Mouse (Mus musculus) small intestine, adult 2 months (tissue): ENCODE measurements at regions not wholly inside any gene's neighbourhood (a gene's known extent, or its start where the extent isn't known, plus 50 kb on each side); places are given as distances from the start of the nearest gene placed in this dataset.

ENCODE experiments used
- H3K27ac ChIP-seq: fragments of 200-500 bp; 2 replicates; pipeline ENCODE4 v1.5.1; 2012; ENCODE audit warnings: low read depth, low read length, control low read depth, inconsistent platforms; ENCODE audit not compliant: insufficient read depth
- H3K27me3 ChIP-seq: fragments of 200-500 bp; 2 replicates; pipeline ENCODE4 v1.6.1; 2012; ENCODE audit warnings: mild to moderate bottlenecking, moderate library complexity, low read length, inconsistent platforms; ENCODE audit not compliant: control insufficient read depth, insufficient read depth
- H3K36me3 ChIP-seq: fragments of 200-500 bp; 2 replicates; pipeline ENCODE4 v1.6.1; 2012; ENCODE audit warnings: mild to moderate bottlenecking, low read length, control low read depth, inconsistent platforms; ENCODE audit not compliant: control insufficient read depth, insufficient read depth
- H3K4me1 ChIP-seq: fragments of 200-500 bp; 2 replicates; pipeline ENCODE4 v1.6.1; 2012; ENCODE audit warnings: low read length, inconsistent platforms, mixed read lengths; ENCODE audit not compliant: control insufficient read depth, insufficient read depth, insufficient read length
- H3K4me3 ChIP-seq: fragments of 200-500 bp; 2 replicates; pipeline ENCODE4 v1.5.1; 2012; ENCODE audit warnings: low read depth, mild to moderate bottlenecking, control low read depth, inconsistent platforms, low read length, moderate library complexity
- CTCF ChIP-seq: fragments of 200-500 bp; IDR thresholded peaks from 2 replicates; pipeline ENCODE4 v1.5.1; 2012; ENCODE audit warnings: low read depth, mild to moderate bottlenecking, control low read depth, inconsistent platforms, low read length, moderate library complexity, mixed read lengths; ENCODE audit not compliant: insufficient replicate concordance, insufficient read length; ENCODE audit errors: extremely low read depth
- POLR2A ChIP-seq: fragments of 200-500 bp; IDR thresholded peaks from 2 replicates; pipeline ENCODE4 v1.6.1; 2012; ENCODE audit warnings: low read depth, mild to moderate bottlenecking, control low read depth, inconsistent platforms, low read length, moderate library complexity
- WGBS: fragments of 180-500 bp; shearing (Covaris S2); methylation state at CpG from one replicate; pipeline ENCODE4 v1.1.7; 2018; 5-methylcytosine and 5-hydroxymethylcytosine counted together

DNA sequence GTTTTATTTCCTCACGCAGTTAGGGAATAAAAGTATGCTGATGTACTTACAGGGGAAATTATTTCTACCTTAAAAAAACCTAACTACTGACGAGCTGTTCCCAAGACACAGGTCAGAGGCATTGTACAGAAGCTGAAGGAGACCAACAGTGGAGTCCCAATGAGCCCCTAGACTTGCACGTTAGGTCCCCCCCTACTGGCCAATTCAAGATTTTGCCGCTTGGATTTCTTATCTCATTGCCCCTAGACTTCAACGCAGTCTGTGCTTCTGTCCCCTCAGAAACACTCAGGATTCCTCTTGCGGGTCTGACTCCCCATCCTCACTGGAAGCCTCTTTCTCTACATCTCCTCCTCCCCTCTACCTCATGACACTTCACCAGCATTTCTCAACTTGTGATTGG lies 125.3 kb downstream of the Gm12728 start:
- TF ChIP-seq CTCF = peak; percentile 24; the same call in 1 of the 2 replicates
- TF ChIP-seq POLR2A = no peak
- 32% methylated on average over 6 of the region's 6 CpGs for WGBS
- no peak overlapping the region for H3K4me3 ChIP-seq

DNA sequence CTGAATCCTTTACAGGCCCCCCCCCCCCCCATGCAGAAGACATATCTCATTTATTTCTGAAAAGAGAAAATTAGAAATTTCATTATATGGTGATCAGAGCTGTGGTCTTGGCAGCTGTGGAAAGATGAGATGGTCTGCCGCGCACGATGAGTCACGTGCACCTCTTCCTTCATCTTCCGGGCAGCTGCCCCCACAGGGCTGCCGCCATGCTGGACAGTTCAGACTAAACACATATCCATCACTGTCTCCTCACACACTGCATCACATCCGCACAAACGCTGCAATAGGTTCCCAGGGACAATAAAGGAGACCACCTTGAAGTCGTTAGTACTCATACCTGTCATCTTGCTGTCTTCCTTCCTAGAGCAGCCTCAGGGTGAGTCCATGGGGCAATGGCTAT lies 126.6 kb downstream of the Gm12728 start:
- H3K27ac ChIP-seq = no peak overlapping the region
- TF ChIP-seq POLR2A (no peak), CTCF (no peak)
- no peaks in the 10 kb centered on the region for H3K4me1 ChIP-seq
- H3K36me3 ChIP-seq = no peaks in the 10 kb centered on the region
- 86% methylated on average over 9 of the region's 9 CpGs for WGBS
- no peak overlapping the region for H3K4me3 ChIP-seq
- no peaks in the 10 kb centered on the region for H3K27me3 ChIP-seq

More for the DNA sequence above, 125.3 kb downstream of the Gm12728 start:
- Histone ChIP-seq H3K27ac (no peak overlapping the region), H3K36me3 (no peaks in the 10 kb centered on the region), H3K27me3 (no peaks in the 10 kb centered on the region), H3K4me1 (no peaks in the 10 kb centered on the region)

DNA sequence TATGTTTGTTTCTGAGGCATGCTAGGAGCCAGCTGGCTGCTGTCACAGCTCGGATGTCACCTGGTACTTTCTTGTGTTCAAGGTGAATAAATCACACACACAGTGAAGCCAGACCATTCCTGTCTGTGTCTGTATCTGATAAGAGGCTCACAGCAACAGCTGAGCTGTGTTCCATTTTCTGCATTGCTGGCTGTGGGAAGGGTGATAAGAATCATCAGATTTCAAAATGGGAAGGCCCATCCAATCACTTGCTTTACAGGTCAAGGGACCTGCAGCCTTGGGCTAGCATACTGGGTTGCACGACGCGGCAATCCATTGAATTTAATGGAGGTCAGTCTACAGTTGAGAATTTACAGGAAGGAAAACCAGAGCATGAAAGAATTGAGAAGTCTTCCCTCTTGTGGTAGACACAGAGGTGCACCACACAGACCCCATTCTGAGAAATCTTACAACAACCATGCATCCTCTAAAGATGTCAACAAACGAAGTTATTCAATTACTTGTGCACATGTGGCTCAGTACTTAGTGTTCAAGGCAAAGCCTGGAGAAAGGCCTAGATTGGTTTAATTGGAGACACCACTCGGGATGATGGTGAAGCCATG lies 135.2 kb downstream of the Gm12728 start:
- H3K4me3 ChIP-seq = no peak overlapping the region
- WGBS = 65% methylated on average over 6 of the region's 6 CpGs
- no peaks in the 10 kb centered on the region for H3K36me3 ChIP-seq
- no peaks in the 10 kb centered on the region for H3K4me1 ChIP-seq
- H3K27me3 ChIP-seq = no peaks in the 10 kb centered on the region
- H3K27ac ChIP-seq = no peak overlapping the region
- TF ChIP-seq CTCF = no peak
- no peak for TF ChIP-seq POLR2A

DNA sequence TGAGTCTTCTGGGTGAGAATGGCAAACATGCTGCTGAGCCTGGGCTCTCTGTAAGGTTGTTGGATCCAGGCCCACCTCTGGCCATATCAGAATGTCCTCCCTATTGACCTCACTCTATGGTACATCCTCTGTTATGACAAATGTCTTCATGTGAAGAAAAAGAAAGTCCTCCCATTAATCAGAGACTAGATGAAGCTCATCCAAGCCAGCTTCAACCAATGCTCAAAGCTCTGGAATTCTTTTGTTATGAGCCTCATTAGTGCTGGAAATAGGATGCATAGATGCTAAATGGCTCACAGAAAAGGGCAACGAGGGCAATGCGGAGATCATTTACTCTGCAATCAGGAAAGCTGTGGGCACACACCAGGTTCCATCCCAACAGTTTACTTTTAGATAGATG lies 135.8 kb downstream of the Gm12728 start:
- no peaks in the 10 kb centered on the region for H3K36me3 ChIP-seq
- WGBS = 90% methylated on average over 2 of the region's 2 CpGs
- no peak overlapping the region for H3K27ac ChIP-seq
- H3K4me3 ChIP-seq = no peak overlapping the region
- TF ChIP-seq POLR2A = no peak
- TF ChIP-seq CTCF = no peak
- H3K4me1 ChIP-seq = no peaks in the 10 kb centered on the region
- no peaks in the 10 kb centered on the region for H3K27me3 ChIP-seq

DNA sequence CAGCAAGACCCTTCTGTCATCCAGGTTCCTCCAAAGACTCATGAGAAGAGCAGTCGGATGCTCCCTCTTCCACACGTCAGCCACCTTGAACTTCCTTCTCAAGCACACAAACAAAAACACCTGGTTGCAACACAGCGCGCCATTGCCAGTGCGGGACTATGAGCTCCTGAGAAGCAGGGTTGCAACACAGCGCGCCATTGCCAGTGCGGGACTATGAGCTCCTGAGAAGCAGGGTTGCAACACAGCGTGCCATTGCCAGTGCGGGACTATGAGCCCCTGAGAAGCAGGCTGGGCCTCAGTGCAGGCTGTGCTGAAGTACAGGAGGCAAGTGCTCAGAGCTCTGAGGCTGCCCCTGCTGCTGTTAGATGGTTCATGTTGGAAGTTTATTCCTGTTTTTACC lies 140.0 kb downstream of the Gm12728 start:
- TF ChIP-seq CTCF (no peak), POLR2A (no peak)
- Histone ChIP-seq H3K4me3 (no peak overlapping the region), H3K4me1 (no peaks in the 10 kb centered on the region), H3K27me3 (no peaks in the 10 kb centered on the region), H3K27ac (no peak overlapping the region), H3K36me3 (no peaks in the 10 kb centered on the region)
- WGBS = 87% methylated on average over 10 of the region's 10 CpGs

DNA sequence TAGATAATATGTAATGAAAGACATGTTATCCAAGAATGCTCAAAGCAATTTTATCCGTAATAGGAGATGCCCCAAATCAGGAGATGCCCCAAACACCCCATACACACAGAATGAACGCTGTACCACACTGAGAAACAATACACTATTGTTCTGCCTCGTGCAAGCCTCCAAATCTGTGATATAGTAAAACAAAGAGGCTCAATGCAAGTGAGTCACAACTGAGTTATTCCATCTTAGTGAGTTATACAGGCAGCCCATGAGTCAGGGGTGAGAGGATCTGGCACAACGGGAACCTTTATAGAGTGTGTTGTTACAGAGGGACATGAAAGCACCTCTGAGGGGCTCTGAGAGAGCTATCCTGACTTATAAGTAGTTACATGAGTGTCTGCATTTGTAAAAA lies 145.3 kb downstream of the Gm12728 start:
- H3K36me3 ChIP-seq = no peaks in the 10 kb centered on the region
- H3K27me3 ChIP-seq = no peaks in the 10 kb centered on the region; the same call in 1 of the 2 replicates
- WGBS = 62% methylated on average over 4 of the region's 4 CpGs
- H3K4me1 ChIP-seq = no peaks in the 10 kb centered on the region
- TF ChIP-seq CTCF (no peak), POLR2A (no peak)
- H3K27ac ChIP-seq = no peak overlapping the region
- no peak overlapping the region for H3K4me3 ChIP-seq

DNA sequence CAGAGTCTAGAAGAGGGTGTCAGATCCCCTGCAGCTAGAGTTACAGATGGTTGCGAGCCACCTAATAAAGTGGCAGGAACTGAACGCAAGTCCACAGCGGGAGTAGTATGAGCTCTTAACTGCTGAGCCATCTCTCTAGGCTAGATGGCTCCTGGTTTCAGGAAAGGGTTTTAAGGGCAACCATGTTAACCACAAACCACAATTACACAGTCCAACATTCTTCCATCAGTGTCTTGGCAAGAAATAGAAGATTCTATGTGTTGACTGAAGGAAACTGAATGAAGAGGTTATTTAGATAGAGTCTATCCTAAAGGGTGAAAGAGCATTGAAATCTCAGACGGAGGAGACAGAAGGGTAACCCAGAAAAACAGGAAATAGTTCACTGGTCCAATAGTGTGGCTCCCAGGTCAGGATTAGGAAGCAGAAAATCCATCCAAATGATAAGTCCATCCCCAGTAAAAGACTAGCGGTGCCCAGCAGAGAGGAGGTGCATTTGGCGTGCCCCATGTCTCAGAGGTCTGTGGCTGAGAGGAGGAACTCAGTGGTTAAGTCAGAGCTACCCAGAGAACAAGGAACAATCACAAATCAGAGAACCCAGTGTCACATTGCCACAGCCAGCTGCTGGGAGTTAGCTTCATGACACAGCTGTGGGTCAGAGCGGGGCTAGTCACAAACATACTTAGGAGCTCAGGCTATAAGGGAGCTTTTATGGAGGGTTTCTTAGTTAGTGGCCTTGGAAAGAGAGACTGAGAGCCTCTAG lies 147.3 kb downstream of the Gm12728 start:
- 75% methylated on average over 7 of the region's 7 CpGs for WGBS
- H3K27me3 ChIP-seq = no peaks in the 10 kb centered on the region; the same call in 1 of the 2 replicates
- no peak overlapping the region for H3K27ac ChIP-seq
- H3K4me3 ChIP-seq = no peak overlapping the region
- TF ChIP-seq POLR2A (no peak), CTCF (no peak)
- no peaks in the 10 kb centered on the region for H3K36me3 ChIP-seq
- H3K4me1 ChIP-seq = no peaks in the 10 kb centered on the region

DNA sequence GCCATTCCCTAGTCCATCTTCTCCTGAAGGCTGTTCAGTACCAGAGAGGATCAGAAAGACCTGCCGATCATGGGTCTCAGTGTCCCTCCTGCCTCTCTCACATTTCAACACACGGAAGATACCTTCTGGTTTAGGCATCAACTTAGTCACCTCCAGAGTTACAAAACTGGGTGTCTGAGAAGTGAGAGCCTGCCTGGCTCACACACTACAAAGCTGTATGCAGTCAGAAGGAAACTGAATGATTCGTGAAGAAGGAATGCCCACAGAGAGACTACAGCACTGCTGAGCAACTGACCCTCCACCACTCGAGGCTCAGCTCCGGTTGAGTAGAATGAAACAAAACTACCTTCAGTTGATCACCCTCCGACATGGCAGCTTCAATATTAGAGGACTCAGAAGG lies 147.9 kb downstream of the Gm12728 start:
- WGBS = 75% methylated on average over 6 of the region's 6 CpGs
- Histone ChIP-seq H3K4me3 (no peak overlapping the region), H3K36me3 (no peaks in the 10 kb centered on the region), H3K4me1 (no peaks in the 10 kb centered on the region), H3K27ac (no peak overlapping the region), H3K27me3 (no peaks in the 10 kb centered on the region; the same call in 1 of the 2 replicates)
- TF ChIP-seq POLR2A = no peak
- no peak for TF ChIP-seq CTCF
